Mouse (Mus musculus) small intestine, adult 2 months (tissue): ENCODE measurements around the gene Tbrg1.

Experiments
- CTCF ChIP-seq: fragments of 200-500 bp; IDR thresholded peaks from 2 replicates; pipeline ENCODE4 v1.5.1; 2012; ENCODE audit warnings: low read depth, mild to moderate bottlenecking, control low read depth, inconsistent platforms, low read length, moderate library complexity, mixed read lengths; ENCODE audit not compliant: insufficient replicate concordance, insufficient read length; ENCODE audit errors: extremely low read depth
- POLR2A ChIP-seq: fragments of 200-500 bp; IDR thresholded peaks from 2 replicates; pipeline ENCODE4 v1.6.1; 2012; ENCODE audit warnings: low read depth, mild to moderate bottlenecking, control low read depth, inconsistent platforms, low read length, moderate library complexity

- no peak for TF ChIP-seq POLR2A
- no peak for TF ChIP-seq CTCF
Observed at GRCm38 (mm10) chr9:37655961-37656360, 1.2 kb downstream of the Tbrg1 start.
